In genomic region chr10:49782741-49783691, GRCm38 (mm10) we compare ENCODE assay signal across 8 mouse cellular contexts. TPM values are rescaled to one million over a fixed set of nuclear protein-coding genes. Genes with fewer than 3 reads are reported as not detected.
DNase-seq lines count a peak whose midpoint lies in the region; ATAC-seq and TF ChIP-seq lines count a peak whose summit lies in the region.

No protein-coding gene starts in this region.

- H3K4me3 ChIP-seq in lung, adult 2 months (replicated peaks; ENCODE audit: extremely low read depth, low read depth, low read length), result peak overlapping the region; percentile 62
- H3K4me3 ChIP-seq in cortical plate, adult 2 months (ENCODE audit: insufficient read depth, low read length), result peak overlapping the region; percentile 90
- H3K4me3 ChIP-seq in heart, embryonic 13.5 days, result peak overlapping the region; percentile 59
- peak overlapping the region; percentile 11 for H3K4me3 ChIP-seq in myocyte

- peak overlapping the region; percentile 22 for H3ac ChIP-seq in myocyte (ENCODE audit: control insufficient read depth, insufficient read length)

- H3K27ac ChIP-seq in cortical plate, adult 2 months (ENCODE audit: insufficient read depth, low read length), result peak overlapping the region; percentile 85
- H3K27ac ChIP-seq in heart, embryonic 13.5 days (replicated peaks), result no peak overlapping the region

- TF ChIP-seq CTCF in lung, adult 2 months (IDR thresholded peaks at IDR 0.05; ENCODE audit: insufficient read depth, low read length), result no peak
- no peak for TF ChIP-seq CTCF in cortical plate, adult 2 months (IDR thresholded peaks at IDR 0.05; ENCODE audit: extremely low read depth, insufficient read depth, low read length)

- H3K27me3 ChIP-seq in heart, embryonic 13.5 days (replicated peaks), result peaks cover 26% of the 10 kb centered on the region
- H3K27me3 ChIP-seq in myocyte (ENCODE audit: control insufficient read depth, insufficient read depth, insufficient read length), result no peaks in the 10 kb centered on the region

- no peak for DNase-seq in lung, adult 2 months
- no peak for DNase-seq in lung, adult 18-20 months
- DNase-seq in left cerebral cortex, postnatal 25 days (ENCODE audit: low spot score in 2 of 2), result peak; percentile 69
- no peak for DNase-seq in ovary, postnatal 14 days (ENCODE audit: low spot score)

- TF ChIP-seq POLR2A in lung, adult 2 months (IDR thresholded peaks at IDR 0.05; ENCODE audit: borderline replicate concordance, extremely low read depth, low read depth, low read length), result no peak
- TF ChIP-seq POLR2A in cortical plate, adult 2 months (IDR thresholded peaks at IDR 0.05; ENCODE audit: extremely low read depth, insufficient read depth, low read length), result 0 out of 2 replicates have a peak, but pooled peaks have one; percentile 29
- TF ChIP-seq POLR2A in myocyte (IDR thresholded peaks at IDR 0.05; ENCODE audit: insufficient read length, low read depth), result no peak

- 0 out of 2 replicates have a peak, but pooled peaks cover 3% of the 10 kb centered on the region for H3K4me1 ChIP-seq in lung, adult 2 months (ENCODE audit: control insufficient read depth, insufficient read depth, low read length)
- no peaks in the 10 kb centered on the region for H3K4me1 ChIP-seq in cortical plate, adult 2 months (ENCODE audit: control insufficient read depth, insufficient read depth, low read length)
- H3K4me1 ChIP-seq in heart, embryonic 13.5 days, result 0 out of 2 replicates have a peak, but pooled peaks cover 5% of the 10 kb centered on the region

- H3K9me3 ChIP-seq in heart, embryonic 13.5 days, result no peaks in the 10 kb centered on the region

- 2% methylated on average over 44 of the region's 44 CpGs for WGBS in lung, adult 2 months
- under 1% methylated on average over 44 of the region's 44 CpGs for WGBS in heart, embryonic 13.5 days

- H3K36me3 ChIP-seq in heart, embryonic 13.5 days, result no peaks in the 10 kb centered on the region
- no peaks in the 10 kb centered on the region for H3K36me3 ChIP-seq in myocyte (ENCODE audit: control insufficient read depth, insufficient read depth)

- intact Hi-C loops in left cerebral cortex, postnatal 25 days (cut with DNase I), result loop anchor here (10.0 kb wide), 1 partner anchor 528 kb away; no protein-coding TSS in a partner anchor

- peak overlapping the region; percentile 83 for H3K4me2 ChIP-seq in heart, embryonic 13.5 days
- H3K4me2 ChIP-seq in myocyte (ENCODE audit: low read depth), result peak overlapping the region; percentile 75

- ATAC-seq in heart, embryonic 13.5 days (ENCODE audit: extremely low read depth, insufficient number of reproducible peaks, low FRiP score, low TSS enrichment), result no peak
- no peak for ATAC-seq in inflammation-experienced regulatory T-cells, adult 6 months

- H3K9ac ChIP-seq in heart, embryonic 13.5 days, result peak overlapping the region; percentile 58

- no peaks in the 10 kb centered on the region for H3K79me2 ChIP-seq in myocyte (ENCODE audit: control insufficient read depth, insufficient read depth)

TF ChIP-seq in myocyte, 11 proteins besides CTCF, POLR2A, EP300 and RAD21:
- no peak for TF ChIP-seq MAX (IDR thresholded peaks at IDR 0.05; ENCODE audit: low read depth)
- no peak for TF ChIP-seq CEBPB (IDR thresholded peaks at IDR 0.05; ENCODE audit: insufficient read depth, poor library complexity, severe bottlenecking)
- TF ChIP-seq MYOG (IDR thresholded peaks at IDR 0.05; ENCODE audit: control insufficient read depth in 1 of 3, insufficient read depth in 1 of 3, insufficient read length in 2 of 3, low read depth in 2 of 3), result no peak
- no peak for TF ChIP-seq USF1 (IDR thresholded peaks at IDR 0.05; ENCODE audit: low read depth)
- no peak for TF ChIP-seq REST (IDR thresholded peaks at IDR 0.05; ENCODE audit: insufficient read depth, insufficient read length)
- TF ChIP-seq E2F4 (IDR thresholded peaks at IDR 0.05; ENCODE audit: insufficient read depth), result no peak
- no peak for TF ChIP-seq TCF3 (IDR thresholded peaks at IDR 0.05; ENCODE audit: insufficient read length, low read depth)
- no peak for TF ChIP-seq TCF12 (IDR thresholded peaks at IDR 0.05; ENCODE audit: insufficient read depth, poor library complexity, severe bottlenecking)
- TF ChIP-seq SRF (IDR thresholded peaks at IDR 0.05; ENCODE audit: control insufficient read depth, insufficient read length, low read depth), result no peak
- no peak for TF ChIP-seq POLR2AphosphoS2 (IDR thresholded peaks at IDR 0.05; ENCODE audit: insufficient read length, low read depth)
- no peak for TF ChIP-seq MYOD1 (IDR thresholded peaks at IDR 0.05; ENCODE audit: control insufficient read depth in 1 of 3, insufficient read length in 2 of 3, low read depth in 2 of 3)

RNA-seq across cellular contexts. Expression of gene Grik2, which starts 5.5 kb away (rescaled TPM):
- polyA plus RNA-seq in lung, adult 2 months (2012; rRNA removed), result 0.15 and 0.54 TPM in 2 replicates
- polyA plus RNA-seq in cortical plate, adult 2 months (2012; rRNA removed), result 30.7 and 31.4 TPM in 2 replicates
- 0.68 and 1.2 TPM in 2 replicates for polyA plus RNA-seq in heart, embryonic 13.5 days (2015; fragmentation: Nextera tagmentation; extraction: Ambion mirVana)
- total RNA-seq in left cerebral cortex, postnatal 25 days (2021), result 10 to 100 TPM; 70.5 to 80.2 TPM
- 0.19 TPM for polyA plus RNA-seq in myocyte (2012; fragmentation: generic; extraction: Trizol)
- not detected for polyA plus RNA-seq in inflammation-experienced regulatory T-cells, adult 6 months (2017; shearing (Covaris generic))

Comparison
In these comparisons a context has a peak if more than half of its experiments do, and no peak if none do; other contexts are left out.
1. DNase-seq: peak in left cerebral cortex, postnatal 25 days (2 of 2); none in lung, adult 2 months (single experiment), lung, adult 18-20 months (0 of 2) and ovary, postnatal 14 days (single experiment).
2. H3K4me3 ChIP-seq: peak in every context shown above with its lines; median percentile 90 in cortical plate, adult 2 months; 62 in lung, adult 2 months; 59 in heart, embryonic 13.5 days; 11 in myocyte.
3. RNA of gene Grik2, which starts 5.5 kb away (polyA plus RNA-seq): 30.7 to 31.4 TPM in cortical plate, adult 2 months; 0.68 to 1.2 TPM in heart, embryonic 13.5 days, 0.15 to 0.54 TPM in lung, adult 2 months, 0.19 TPM in myocyte (single experiment) and not detected in inflammation-experienced regulatory T-cells, adult 6 months; every median in the first group is over 10 times any median in the second.